Mouse (Mus musculus) adrenal gland, adult (tissue): ENCODE data around the gene Hoxb8.

Experiments used
- DNase-seq, 2 experiments: peaks; one replicate each; pipeline ENCODE4 v3.0.0; 2022 to 2023; ENCODE audit warnings: low spot score in 1 of 2; ENCODE audit not compliant: inconsistent age in 2 of 2

The Hoxb8 gene

DNA sequence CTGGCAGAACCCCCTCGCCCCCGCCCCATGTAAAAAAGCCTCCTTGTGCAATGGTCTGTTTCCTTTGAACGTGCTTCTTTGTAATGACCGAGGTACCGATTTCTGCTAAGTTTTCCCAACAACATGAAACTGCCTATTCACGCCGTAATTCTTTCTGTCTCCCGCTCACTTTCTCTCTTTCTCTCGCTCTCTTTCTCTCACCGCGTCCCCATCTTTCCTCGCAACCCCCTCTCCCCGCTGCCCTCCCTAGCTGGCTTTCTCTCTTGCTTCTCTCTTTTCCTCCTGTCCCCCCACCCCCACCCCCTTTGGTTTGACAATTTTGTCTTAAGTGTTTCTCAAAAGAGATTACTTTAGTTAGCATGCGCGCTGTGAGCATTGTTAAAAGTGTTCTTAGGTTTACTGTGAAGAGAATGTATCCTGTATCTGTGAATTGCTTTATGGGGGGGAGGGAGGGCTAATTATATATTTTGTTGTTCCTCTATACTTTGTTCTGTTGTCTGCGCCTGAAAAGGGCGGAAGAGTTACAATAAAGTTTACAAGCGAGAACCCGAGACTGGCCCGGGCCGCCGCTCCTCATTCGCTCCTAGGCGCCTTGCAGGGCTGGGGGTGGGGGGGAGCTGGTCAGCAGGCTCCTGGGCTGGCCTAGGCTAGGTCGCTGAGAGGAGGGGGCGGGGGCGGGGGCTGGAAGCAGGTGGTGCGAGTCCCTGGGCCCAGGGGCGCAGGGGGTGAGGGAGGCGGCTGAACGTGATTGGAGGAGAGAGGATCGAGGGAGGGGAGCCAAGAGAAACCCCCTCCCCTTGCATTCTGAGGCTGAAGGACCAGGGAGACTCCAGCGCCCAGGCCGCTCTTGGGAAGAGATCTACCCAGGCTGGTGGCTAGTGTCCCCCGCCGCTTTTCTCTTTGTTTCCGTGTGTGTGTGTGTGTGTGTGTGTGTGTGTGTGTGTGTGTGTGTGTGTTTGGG, 3.3 kb downstream of the Hoxb8 start:
- peak; percentile 77 to 87 for DNase-seq

DNA sequence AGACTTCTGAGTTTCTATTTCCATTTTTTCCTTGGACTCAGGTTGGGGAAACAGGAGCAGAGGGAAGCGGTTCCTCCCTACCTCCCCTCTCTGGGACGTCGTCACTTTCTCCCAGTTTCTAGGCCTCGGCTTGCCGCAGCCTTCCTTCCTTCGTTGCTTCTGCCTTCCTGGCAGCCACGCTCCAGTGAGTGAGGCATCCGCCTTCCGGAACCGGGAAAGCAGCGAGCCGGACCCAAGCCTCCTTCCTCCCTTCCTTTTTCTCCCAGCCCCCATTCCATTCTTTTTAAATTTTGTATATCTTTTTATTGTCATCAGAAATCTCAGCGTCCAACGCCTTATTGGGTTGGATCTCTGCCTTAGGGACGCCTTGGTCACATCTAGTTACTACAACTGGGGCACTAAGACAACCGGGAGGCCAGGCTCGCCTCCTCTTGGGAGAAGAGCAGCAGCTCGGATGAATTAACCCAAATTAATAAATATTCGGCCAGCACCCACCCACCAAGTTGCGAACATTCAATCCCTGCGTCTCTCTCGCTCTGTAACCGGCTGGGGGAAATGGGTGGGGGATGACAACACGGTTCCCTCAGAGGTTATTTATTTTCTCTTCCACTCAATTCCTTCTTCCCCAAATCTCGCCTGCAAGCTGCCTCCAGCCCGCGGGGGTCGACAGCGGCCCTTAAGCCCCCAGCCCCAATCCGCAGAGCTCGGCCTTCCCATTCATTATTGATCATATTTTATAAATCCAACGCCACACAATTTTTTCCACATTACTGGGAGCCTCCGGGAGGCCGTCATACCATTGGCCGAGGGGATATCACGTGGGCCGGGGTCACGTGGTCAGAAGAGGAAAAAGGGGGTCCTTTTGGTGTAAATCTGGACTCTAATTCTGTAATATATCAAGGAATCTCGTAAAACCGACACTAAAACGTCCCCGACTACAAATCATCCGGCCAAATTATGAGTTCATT, 4.3 kb downstream of the Hoxb8 start, which contains the start of gene Hoxb7:
TSS of gene Hoxb7 (plus strand) at position 853 of the 968 bp plus-strand sequence.
- peak in 1 of 2 experiments; percentile 92 for DNase-seq

DNA sequence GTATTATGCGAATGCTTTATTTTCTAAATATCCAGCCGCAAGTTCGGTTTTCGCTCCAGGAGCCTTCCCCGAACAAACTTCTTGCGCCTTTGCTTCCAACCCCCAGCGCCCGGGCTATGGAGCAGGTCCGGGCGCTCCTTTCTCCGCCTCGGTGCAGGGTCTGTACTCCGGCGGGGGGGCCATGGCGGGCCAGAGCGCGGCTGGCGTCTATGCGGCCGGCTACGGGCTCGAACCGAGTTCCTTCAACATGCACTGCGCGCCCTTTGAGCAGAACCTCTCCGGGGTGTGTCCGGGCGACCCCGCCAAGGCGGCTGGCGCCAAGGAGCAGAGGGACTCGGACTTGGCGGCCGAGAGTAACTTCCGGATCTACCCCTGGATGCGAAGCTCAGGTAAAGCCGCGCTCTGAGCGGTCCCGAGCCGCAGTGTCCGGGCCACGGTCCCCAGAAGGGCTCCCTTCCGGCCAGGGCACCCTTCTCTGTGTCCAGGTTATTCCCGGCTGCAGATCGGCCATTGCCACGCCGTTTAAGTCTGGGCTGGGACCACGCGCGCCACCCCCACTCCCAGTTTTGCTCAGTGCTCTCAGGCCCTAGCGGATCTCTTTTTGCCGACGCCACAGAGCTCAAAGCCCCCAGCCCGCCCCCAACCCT, 5.2 kb downstream of the Hoxb8 start:
- DNase-seq = peak in 1 of 2 experiments; percentile 74

DNA sequence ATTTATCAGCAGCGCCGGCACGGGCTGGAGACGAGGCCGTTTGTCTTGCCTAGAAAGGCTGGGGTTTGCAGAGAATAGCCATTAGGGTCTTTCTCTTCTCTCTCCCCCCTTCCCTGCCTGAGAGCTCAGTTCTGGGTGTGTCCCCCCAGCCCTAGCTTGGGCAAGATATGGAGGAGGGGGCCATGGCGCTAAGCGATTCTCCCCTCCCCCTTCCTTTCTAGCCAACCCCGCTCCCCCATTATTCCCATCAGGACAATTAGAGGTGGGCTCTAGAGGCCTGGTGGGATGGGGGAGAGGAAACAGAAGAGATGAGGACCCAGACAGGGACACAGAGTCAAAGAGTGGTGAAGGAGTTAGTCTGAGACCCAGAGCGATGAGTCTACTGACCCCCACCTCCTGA, 5.7 kb downstream of the Hoxb8 start:
- DNase-seq = peak in 1 of 2 experiments; percentile 78

DNA sequence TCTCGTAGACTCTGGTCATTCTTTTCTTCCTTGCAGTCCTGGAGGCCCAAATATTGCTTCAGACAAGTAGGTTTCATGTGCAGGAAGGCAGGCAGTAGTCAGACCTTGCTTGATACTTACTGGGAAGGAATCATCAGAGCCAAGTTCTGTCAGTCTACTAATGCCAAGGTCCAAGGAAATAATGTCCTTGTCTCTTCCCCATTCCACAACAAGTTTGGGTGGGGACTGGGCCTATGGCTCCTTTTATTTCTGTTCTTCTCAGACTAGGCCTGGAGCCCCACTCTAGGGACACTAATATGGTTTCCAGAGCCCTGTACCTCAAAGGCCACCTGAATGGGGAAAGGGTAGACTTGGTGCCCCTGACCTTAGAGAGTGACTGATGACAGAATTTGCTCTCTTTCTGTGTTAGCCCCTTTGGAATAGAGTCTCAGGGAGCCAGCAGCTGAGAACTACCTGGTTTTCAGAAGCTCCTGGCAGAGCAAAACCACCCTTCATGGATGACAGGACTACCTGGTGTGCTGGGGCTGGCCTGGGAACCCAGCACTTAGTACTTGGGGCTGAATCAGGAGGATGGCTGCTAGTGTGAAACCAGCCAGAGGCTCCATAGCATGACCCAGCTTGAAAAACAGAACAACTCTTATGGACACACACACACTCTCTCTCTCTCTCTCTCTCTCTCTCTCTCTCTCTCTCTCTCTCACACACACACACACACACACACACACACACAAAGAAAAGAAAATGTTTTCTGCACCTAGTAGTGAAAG, 6.9 kb downstream of the Hoxb8 start:
- peak in 1 of 2 experiments; percentile 58 for DNase-seq

DNA sequence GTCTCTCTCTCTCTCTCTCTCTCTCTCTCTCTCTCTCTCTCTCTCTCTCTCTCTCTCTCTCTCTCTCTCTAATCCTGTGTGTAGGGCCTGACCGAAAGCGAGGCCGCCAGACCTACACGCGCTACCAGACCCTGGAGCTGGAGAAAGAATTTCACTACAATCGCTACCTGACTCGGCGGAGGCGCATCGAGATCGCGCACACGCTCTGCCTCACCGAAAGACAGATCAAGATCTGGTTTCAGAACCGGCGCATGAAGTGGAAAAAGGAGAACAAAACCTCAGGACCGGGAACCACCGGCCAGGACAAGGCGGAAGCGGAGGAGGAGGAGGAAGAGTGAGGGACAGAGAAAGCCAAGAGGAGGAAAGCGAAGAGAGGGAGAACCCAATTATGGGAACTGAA, 7.6 kb downstream of the Hoxb8 start:
- peak in 1 of 2 experiments; percentile 76 for DNase-seq

DNA sequence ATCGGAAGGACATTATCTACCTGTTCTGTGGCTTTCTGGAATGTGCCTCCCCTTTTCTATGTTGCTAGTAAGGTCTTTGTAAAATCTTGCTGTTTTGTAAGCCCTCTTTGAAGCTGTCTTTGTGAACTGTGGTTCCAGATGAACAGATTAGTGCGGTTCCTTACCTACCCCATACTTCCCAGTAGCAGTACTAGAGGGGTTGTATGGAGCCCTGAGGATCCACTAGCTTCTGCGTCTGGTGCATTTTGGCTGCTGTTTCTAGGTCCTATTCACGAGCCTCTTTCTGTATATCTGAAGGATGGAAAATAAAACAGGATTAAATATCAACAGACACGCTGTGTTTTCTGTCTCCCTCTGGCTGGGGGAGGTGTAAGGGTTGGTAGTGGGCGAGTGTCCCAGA, 8.1 kb downstream of the Hoxb8 start:
- peak in 1 of 2 experiments; percentile 77 for DNase-seq

DNA sequence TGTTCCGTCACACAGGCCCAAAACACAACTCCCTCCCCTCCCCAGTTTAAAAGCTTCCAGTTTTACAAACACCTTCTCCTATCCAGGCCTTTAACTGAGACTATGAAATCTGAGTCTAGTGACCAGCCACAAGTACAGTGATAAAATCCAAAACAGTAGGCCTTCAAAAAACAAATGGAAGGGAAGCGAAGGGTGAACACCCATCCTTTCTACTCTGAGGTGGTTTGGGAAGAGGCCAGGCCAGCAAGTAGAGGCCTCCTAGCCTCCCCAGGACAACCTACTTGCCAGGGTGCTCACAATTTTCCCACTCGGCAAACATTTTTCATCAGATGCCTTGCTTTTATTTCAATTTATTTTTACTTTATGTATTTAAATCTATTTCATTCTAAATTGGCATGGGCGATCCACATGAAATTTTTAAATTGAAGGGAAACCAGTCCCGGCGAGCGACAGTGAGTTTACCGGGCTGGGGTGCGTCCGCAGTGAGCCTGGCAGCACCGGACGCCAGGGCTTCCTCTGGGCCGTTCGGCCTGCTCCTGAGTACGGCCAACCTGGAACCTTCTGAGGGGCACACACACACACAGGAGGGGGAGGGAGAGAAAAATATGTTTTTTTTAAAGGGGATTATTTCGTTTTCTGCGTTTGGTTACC, 9.1 kb downstream of the Hoxb8 start:
- DNase-seq = peak in 1 of 2 experiments; percentile 77

DNA sequence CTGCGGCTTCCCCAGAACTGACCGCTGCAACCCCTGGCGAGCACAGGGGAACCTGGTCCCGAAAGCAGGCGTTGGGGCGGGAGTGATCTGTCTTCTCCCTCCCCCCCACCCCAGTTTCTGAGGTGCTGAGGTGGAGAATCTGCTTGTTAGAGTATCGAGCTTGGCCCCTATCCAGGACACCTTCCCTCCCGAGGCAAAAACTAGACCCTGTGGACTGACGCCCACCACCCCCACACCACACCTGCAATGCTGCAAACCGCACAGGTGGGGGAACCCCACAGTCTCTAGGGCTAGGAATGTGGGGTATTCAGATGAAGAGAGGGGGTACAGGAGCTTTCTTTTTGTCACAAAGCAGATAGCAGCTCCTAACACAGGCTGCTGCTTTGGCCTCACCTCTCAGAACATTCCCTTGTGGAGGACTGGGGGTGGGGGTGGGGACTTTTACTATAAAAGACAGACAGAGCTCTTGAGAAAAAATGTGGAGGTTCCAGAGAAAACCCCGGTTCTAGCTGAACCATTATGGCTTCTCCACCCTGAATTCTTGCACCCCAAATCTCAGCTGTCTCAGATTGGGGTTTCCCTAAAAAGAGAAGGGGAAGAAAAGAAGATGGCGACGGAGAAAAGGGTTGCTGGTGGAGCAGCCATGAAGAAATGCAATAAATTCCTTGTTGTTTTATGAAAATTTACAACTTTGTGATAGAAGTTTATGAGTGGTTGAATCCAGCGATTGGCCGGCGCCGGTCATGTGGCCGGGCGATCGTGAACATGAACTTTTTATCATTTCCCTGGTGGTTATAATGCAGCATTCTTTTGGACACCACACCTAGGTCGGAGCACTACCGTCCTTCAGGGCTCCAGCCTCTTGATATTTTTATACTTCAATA, 10.2 kb downstream of the Hoxb8 start, which contains the start of gene Hoxb6:
TSS of gene Hoxb6 (plus strand) at position 796 of the 884 bp plus-strand sequence.
- peak in 1 of 2 experiments; percentile 88 for DNase-seq

DNA sequence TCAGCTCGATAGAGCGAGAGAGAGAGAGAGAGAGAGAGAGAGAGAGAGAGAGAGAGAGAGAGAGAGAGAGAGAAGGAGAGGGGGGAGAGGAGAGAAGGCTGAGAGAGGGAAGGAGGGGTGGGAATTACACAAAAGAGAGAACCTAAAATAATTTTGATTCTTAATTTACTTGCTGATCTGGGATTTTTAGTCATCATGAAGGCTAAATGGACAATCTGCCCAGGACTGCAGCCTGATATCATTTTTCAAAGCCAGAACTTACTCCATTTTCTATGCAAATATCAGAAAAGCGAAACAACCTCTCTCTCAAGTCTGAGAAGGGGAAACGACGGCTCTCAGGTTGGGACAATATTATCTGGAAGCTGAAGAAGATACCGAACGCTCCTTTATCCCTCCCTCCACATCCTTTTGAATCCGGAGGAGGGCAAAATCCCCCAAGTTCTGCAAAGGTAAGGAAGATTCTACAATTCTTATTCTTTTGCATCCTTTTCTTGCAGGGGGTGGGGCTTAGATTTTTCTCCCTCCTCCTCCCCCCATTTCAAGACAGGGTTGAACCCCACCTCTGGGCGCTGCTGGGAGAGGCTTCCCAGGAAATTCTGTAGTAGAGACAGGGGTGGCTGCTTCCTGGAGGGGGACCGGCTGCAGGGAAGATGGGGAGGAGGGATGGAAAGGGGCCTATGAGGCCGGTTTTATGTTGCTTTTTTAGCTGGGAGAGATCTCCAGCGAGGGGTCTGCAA, 11.0 kb downstream of the Hoxb8 start:
- peak; percentile 69 to 74 for DNase-seq

DNA sequence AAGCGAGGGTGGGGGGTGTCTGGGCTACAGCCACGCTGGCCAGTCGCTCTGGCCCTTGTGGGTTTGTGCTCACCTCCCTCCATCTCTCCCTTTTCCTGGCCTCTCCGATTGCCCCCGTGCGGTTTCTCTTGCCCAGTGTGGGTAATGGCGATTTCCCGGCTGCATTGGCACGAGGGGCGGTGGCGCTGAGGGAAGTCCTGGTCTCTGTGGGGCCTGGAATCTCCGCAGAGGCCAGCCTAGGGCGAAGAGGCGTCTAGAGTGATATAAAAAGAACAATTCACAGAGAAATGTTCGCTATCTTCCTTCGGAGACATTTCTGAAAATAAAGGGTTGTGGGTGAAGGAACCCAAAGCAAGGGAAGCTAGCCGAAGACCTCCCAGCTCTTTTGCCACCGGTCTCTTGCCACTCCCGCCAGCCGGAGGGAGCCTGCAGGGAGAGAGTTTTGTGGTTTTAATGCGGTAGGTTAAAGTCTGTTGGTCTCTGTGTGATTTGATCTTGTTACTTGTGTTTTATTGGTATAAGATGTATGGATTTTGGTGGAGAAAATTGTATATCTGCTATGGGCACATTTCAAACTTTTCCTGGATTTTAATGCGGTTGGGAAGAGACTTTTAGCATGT, 11.7 kb downstream of the Hoxb8 start:
- DNase-seq = peak; percentile 50 to 75

DNA sequence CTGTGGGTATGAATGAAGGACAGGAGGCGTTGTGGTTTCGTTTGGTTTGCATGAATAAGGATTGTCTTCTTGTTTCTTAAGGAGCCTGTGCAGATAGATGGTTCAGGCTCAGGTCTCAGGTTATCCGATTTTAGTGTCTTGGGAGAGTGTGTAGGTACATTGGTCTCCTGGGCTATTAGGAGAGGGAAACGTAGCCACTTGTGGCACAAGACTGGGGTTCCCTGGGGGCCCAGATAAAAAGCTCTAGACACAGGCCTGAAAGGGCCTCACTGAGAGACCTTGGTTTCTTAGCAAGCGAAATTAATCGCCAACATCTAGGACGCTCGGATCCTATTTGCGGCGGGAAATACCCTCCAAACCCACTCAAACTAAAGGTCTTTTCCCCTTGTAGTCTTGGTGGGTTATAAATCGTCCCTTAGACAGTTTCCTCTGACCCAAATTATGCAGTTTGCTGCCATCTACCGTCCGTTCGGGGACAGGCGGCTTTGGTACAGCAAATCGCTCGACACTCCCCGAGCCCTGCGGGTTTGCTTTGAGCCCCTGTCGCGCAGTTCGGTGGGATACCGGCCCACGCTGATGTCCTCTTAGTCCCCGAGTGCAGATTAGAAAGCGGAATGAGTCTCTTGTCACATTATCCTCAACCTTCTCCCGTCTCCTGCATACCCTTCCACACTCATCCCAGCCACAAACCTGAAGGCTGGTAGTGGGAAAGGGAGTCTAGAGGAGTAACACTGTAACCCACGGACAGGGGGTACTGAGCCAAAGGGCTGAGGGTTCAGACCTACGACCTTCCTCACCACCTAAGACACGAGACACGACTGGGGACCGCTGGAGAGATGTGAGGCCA, 12.8 kb downstream of the Hoxb8 start:
- peak in 1 of 2 experiments; percentile 91 for DNase-seq

DNA sequence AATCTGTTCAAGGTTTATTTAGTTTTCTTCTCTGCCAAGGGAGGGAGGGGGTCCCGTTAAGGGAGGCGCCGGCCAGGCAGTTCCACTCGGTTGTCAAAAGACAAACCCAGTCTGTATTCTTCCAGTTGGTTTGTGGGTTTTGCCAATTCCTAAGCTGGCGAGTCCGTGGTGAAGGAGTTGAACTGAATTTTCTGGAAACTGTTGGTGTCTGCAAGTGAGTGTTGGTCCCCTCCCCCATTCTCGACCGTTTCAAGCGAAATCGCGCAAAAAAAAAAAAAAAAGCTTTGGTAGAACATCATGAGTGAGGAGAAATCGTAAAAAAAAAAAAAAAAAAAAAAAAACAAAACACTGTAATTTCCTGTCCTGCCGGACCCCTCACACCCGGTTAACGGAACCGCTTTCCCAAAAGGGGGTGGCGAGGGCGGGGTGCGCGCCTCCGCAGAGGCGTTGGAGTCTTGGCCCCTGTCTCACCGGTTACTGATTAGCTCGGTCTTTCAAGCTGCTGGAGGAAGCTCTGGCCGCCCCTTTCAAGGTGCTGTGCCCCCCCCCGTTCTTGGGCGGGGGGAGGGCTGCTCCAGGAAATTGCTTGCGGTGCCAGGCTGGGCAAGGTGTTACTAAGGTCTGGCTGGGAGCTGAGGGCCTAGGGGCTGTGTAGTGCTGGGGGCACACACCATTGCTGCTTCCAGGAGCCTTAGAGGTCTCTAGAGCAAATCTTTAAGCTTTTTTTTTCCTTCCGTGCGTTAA, 13.6 kb downstream of the Hoxb8 start:
- peak in 1 of 2 experiments; percentile 54 for DNase-seq

DNA sequence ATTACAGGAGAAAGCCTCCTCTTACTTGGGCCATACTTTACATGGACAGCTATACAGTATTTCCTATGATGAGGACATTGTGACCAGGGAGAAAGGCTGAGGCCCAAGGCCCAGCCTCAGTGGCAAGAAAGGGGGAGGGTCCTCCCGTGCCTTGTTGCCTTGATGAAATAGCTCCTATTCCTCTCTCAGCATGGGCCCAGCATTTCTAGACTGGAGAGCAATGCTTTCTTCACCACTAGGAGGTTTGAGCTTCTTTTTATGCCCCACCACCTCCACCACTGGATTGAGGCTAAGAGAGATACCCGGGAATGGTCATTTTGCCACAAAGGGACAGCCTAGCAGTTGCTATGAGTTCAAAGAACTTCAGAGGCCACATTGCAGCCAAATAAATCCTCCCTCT, 15.3 kb downstream of the Hoxb8 start:
- peak in 1 of 2 experiments; percentile 76 for DNase-seq

DNA sequence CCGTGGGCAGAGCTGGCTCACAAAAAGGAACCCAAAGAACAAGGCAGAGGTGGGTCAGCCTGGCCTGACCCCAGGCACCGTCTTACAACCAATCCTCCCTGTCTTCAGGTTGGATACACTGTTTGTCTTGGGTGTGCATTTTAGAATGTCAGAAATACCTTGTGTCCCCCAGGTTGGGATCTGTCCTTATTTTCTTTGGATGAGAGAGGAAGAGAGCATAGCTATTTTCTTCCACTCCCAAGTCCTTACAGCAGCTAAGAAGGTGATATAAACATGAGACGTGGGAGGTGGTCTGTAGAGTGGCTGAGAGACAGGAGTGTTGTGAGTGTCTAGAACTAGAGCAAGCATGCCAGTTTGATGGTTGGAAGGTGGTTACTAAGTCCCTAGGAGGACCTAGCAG, 15.7 kb downstream of the Hoxb8 start:
- DNase-seq = peak in 1 of 2 experiments; percentile 76
